Mouse (Mus musculus) midbrain, postnatal 0 days (tissue): ENCODE measurements around the gene Fmnl1. TPM values are rescaled to one million over a fixed set of nuclear protein-coding genes. Genes with fewer than 3 reads are reported as not detected.
A peak's percentile ranks its signal among the peaks of the same experiment; 100 is the strongest.

Experiments used
- ATAC-seq: fragments of 200-750 bp; cut with Nextera tagmentation; 2 replicates; pipeline ENCODE4 v1.8.0; 2017; ENCODE audit warnings: moderate number of reproducible peaks, mild to moderate bottlenecking, moderate TSS enrichment, moderate library complexity; ENCODE audit not compliant: low FRiP score
- DNase-seq: peaks from one replicate; pipeline ENCODE4 v3.0.0-alpha.2; 2015; ENCODE audit warnings: low spot score
- H3K27ac ChIP-seq: fragments of 300-500 bp; sonication (generic); 2 replicates; pipeline ENCODE4 v1.5.1; 2014; ENCODE audit warnings: low read depth, mild to moderate bottlenecking, low read length, mixed read lengths
- H3K27me3 ChIP-seq: fragments of 300-500 bp; sonication (generic); 2 replicates; pipeline ENCODE4 v1.6.1; 2014; ENCODE audit warnings: low read length, control low read depth, mixed read lengths; ENCODE audit not compliant: insufficient read depth
- H3K36me3 ChIP-seq: fragments of 300-500 bp; sonication (generic); 2 replicates; pipeline ENCODE4 v1.6.1; 2014; ENCODE audit warnings: low read length, control low read depth, mixed read lengths; ENCODE audit not compliant: insufficient read depth
- H3K4me1 ChIP-seq: fragments of 300-500 bp; sonication (generic); 2 replicates; pipeline ENCODE4 v1.6.1; 2014; ENCODE audit warnings: mild to moderate bottlenecking, control low read depth, antibody characterized with exemption, low read length, mixed read lengths; ENCODE audit not compliant: insufficient read depth
- H3K4me2 ChIP-seq: fragments of 300-500 bp; sonication (generic); 2 replicates; pipeline ENCODE4 v1.6.1; 2014; ENCODE audit warnings: low read depth, mild to moderate bottlenecking, low read length, mixed read lengths; ENCODE audit not compliant: poor library complexity, severe bottlenecking
- H3K4me3 ChIP-seq: fragments of 300-500 bp; sonication (generic); 2 replicates; pipeline ENCODE4 v1.5.1; 2014; ENCODE audit warnings: low read depth, mild to moderate bottlenecking, low read length, moderate library complexity
- H3K9ac ChIP-seq: fragments of 300-500 bp; sonication (generic); replicated peaks from 2 replicates; pipeline ENCODE4 v1.6.1; 2014; ENCODE audit warnings: mild to moderate bottlenecking, low read length, moderate library complexity, mixed read lengths; ENCODE audit not compliant: poor library complexity, severe bottlenecking
- H3K9me3 ChIP-seq: fragments of 300-500 bp; sonication (generic); 2 replicates; pipeline ENCODE4 v1.6.1; 2016; ENCODE audit warnings: low read length, control low read depth
- CTCF ChIP-seq: IDR thresholded peaks from 2 replicates; pipeline ENCODE4 v1.5.1; 2016; ENCODE audit warnings: antibody characterized with exemption, mild to moderate bottlenecking
- WGBS: fragments of 180-500 bp; shearing (Covaris S2); extraction: QIAGEN DNeasy Blood & Tissue Kit; methylation state at CpG from one replicate; pipeline ENCODE4 v1.1.7; 2014; 5-methylcytosine and 5-hydroxymethylcytosine counted together
- polyA plus RNA-seq: library from polyadenylated mRNA; unstranded; fragments of >200 nt; fragmentation: Nextera tagmentation; extraction: Ambion mirVana; gene quantifications from 2 replicates; pipeline ENCODE4 v1.2.1, GENCODE M21; 2015
- total RNA-seq: library from RNA; depleted of rRNA; stranded (reverse); fragments of >200 nt; gene quantifications from 2 replicates; pipeline ENCODE4 v1.2.3, GENCODE M21; 2014

Gene Fmnl1
- total and polyA plus RNA-seq, 2 experiments from 2014 or later, result 9.5 to 14.3 TPM

DNA sequence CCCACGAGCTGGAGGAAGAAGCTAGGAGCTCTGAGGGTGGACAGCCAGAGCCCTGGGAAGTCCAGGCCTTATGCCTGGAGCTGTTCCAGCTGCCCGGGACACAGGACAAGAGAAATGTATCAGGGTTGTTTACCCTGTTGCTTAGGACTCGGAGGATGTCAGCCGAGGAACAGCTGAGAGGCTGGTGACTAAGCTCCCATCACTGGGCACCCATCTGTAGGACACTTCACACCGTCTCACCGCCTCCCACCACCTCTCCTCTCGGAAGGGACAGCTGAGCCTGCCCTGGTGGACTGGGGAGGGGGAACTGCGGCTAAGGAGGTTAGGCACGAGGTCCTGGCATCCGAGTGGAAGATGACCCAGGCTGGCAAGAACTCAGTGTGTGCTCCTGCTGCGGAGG lies 64.8 kb downstream of the Fmnl1 start:
- DNase-seq, result peak; percentile 31
- H3K27ac ChIP-seq, result no peak overlapping the region
- no peaks in the 10 kb centered on the region for H3K27me3 ChIP-seq
- H3K4me2 ChIP-seq, result no peak overlapping the region
- peaks cover 28% of the 10 kb centered on the region for H3K36me3 ChIP-seq
- no peak overlapping the region for H3K9ac ChIP-seq
- no peak for ATAC-seq
- no peaks in the 10 kb centered on the region for H3K9me3 ChIP-seq
- WGBS, result 67% methylated on average over 11 of the region's 11 CpGs
- H3K4me3 ChIP-seq, result no peak overlapping the region
- H3K4me1 ChIP-seq, result no peaks in the 10 kb centered on the region
- TF ChIP-seq CTCF, result no peak

DNA sequence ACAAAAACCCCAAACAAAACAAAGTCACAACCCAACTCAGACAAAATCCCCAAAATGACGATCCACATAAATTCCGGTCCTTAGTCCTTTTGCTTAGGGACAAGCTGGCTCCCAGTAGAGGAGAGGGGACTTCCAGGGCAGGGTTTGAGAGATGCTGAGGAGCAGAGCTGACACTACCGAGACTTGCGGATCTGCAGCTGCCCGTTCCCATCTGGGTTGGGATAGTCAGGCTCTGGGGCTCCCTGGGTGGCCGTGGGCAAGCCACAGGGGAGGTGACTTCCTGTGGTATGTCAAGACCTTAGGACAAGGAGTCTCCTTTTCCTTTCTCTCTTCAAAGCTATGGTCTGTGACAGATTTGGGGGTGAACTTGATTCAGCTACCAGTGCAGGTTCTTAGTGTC lies 65.5 kb downstream of the Fmnl1 start:
- H3K4me3 ChIP-seq, result no peak overlapping the region
- no peak for TF ChIP-seq CTCF
- no peaks in the 10 kb centered on the region for H3K4me1 ChIP-seq
- DNase-seq, result no peak
- no peaks in the 10 kb centered on the region for H3K9me3 ChIP-seq
- H3K27me3 ChIP-seq, result no peaks in the 10 kb centered on the region
- ATAC-seq, result no peak
- H3K9ac ChIP-seq, result no peak overlapping the region
- no peak overlapping the region for H3K4me2 ChIP-seq
- H3K36me3 ChIP-seq, result peaks cover 24% of the 10 kb centered on the region
- no peak overlapping the region for H3K27ac ChIP-seq
- 81% methylated on average over 6 of the region's 6 CpGs for WGBS

DNA sequence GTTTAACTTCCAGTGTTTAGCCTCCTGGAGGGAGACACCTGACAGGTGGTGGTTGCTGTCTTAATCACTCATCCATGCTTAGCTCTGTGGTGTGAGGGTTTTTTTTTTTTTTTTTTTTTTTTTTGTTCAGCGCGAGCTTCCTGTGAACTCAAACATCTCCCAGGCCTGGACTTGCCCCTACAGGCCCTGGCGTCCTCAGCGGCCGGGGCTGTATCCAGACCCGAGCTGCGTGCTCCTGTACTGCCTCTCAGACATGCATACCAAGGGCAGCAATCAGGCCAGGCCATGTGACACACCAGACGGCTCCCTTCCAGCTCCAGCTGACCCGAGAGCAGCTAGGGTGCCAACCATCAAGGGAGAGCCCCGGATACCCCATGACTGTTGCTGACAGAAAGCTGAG lies 66.0 kb downstream of the Fmnl1 start:
- 91% methylated on average over 10 of the region's 10 CpGs for WGBS

DNA sequence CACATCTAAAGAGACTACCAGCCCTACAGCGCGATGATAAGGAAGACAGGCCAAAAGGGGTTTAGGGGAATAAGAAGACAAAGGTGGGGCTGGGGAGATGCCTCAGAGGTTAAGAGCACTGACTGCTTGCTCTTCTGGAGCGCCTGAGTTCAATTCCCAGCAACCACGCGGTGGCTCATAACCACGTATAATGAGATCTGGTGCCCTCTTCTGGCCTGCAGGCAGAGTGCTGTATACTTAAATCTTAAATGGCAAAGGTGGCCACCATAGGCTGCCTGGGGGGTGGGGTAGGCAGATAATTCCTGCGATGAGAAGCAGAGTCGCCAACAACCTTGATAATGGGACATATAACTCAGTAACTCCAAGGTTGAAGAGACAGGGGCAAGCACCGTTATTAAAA lies 66.8 kb downstream of the Fmnl1 start:
- H3K4me2 ChIP-seq, result no peak overlapping the region
- no peak for ATAC-seq
- H3K9me3 ChIP-seq, result no peaks in the 10 kb centered on the region
- TF ChIP-seq CTCF, result peak; percentile 30
- H3K9ac ChIP-seq, result no peak overlapping the region
- H3K27me3 ChIP-seq, result no peaks in the 10 kb centered on the region
- no peak overlapping the region for H3K4me3 ChIP-seq
- no peaks in the 10 kb centered on the region for H3K4me1 ChIP-seq
- WGBS, result 78% methylated on average over 9 of the region's 9 CpGs
- H3K27ac ChIP-seq, result no peak overlapping the region
- H3K36me3 ChIP-seq, result peaks cover 24% of the 10 kb centered on the region
- no peak for DNase-seq

More for the DNA sequence above, 66.0 kb downstream of the Fmnl1 start:
- Histone ChIP-seq H3K4me2 (no peak overlapping the region), H3K4me3 (no peak overlapping the region), H3K36me3 (peaks cover 24% of the 10 kb centered on the region), H3K9ac (no peak overlapping the region), H3K27me3 (no peaks in the 10 kb centered on the region), H3K9me3 (no peaks in the 10 kb centered on the region), H3K27ac (no peak overlapping the region), H3K4me1 (no peaks in the 10 kb centered on the region)
- no peak for ATAC-seq
- no peak for DNase-seq
- no peak for TF ChIP-seq CTCF

DNA sequence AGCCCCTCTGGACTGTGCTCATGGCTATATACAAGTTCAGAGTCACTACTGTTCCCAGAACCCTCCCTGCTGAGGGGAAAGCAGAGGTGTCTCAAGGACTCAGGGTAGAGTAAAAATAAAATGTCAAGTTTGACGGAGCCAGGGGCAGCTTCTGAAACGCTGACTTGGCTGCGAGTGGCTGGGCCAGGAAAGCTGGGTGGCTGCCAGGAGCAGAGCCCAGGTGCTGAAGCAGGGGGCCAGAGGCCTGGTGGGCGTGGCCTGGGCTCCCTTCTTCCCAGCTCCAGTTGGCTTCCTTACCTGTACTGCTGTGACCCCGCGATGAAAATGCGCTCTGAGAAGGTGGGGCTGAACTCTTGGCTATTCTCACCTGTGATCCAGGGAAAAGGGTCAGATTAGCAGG lies 69.8 kb downstream of the Fmnl1 start:
- ATAC-seq, result no peak
- H3K4me1 ChIP-seq, result no peaks in the 10 kb centered on the region
- no peak overlapping the region for H3K4me3 ChIP-seq
- peaks cover 24% of the 10 kb centered on the region for H3K36me3 ChIP-seq
- DNase-seq, result no peak
- no peak overlapping the region for H3K27ac ChIP-seq
- WGBS, result 56% methylated on average over 7 of the region's 7 CpGs
- no peak for TF ChIP-seq CTCF
- H3K9me3 ChIP-seq, result no peaks in the 10 kb centered on the region
- no peak overlapping the region for H3K4me2 ChIP-seq
- no peak overlapping the region for H3K9ac ChIP-seq
- no peaks in the 10 kb centered on the region for H3K27me3 ChIP-seq

DNA sequence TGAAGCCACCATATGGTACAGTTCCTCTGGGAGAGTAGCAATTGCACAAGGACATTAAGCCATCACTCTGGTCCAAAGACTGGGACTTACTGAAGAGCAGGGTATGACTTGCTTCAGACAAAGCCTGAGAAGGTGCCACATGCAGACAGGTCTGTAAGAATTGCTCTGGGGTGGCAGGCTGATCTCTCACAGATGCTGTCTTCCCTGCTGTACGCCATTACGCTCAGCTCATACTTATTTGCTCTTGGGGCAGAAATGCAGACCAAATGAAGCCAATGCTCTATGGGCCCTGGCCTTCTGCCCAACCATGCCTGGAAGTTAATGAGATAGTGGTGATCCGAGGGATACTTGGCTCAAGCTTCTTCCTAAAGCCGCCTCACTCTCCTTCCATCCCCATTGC lies 73.9 kb downstream of the Fmnl1 start:
- TF ChIP-seq CTCF, result no peak
- H3K9ac ChIP-seq, result no peak overlapping the region
- 83% methylated on average over 4 of the region's 4 CpGs for whole genome bisulfite sequencing
- peaks cover 2% of the 10 kb centered on the region; the same call in 1 of the 2 replicates for H3K36me3 ChIP-seq
- H3K4me2 ChIP-seq, result no peak overlapping the region
- H3K27me3 ChIP-seq, result no peaks in the 10 kb centered on the region
- DNase-seq, result peak; percentile 80
- peaks cover 5% of the 10 kb centered on the region; the same call in 1 of the 2 replicates for H3K4me1 ChIP-seq
- H3K9me3 ChIP-seq, result no peaks in the 10 kb centered on the region
- H3K4me3 ChIP-seq, result no peak overlapping the region
- no peak for ATAC-seq
- no peak overlapping the region for H3K27ac ChIP-seq
